Mouse (Mus musculus): ENCODE data around the gene Med18.

Med18 gene

GRCm38 (mm10) chr4:132477833-132478232 is 14.1 kb upstream of the Med18 start:
- DNase-seq, result no peak

GRCm38 (mm10) chr4:132475895-132476878 is 12.5 kb upstream of the Med18 start:
- DNase-seq, result no peak

GRCm38 (mm10) chr4:132474631-132475030 is 10.9 kb upstream of the Med18 start:
- DNase-seq, result no peak

GRCm38 (mm10) chr4:132473411-132473810 is 9.7 kb upstream of the Med18 start:
- DNase-seq, result no peak

GRCm38 (mm10) chr4:132469873-132470272 is 6.2 kb upstream of the Med18 start:
- no peak for DNase-seq

GRCm38 (mm10) chr4:132464255-132464613 is 513 bp upstream of the Med18 start:
- DNase-seq, result no peak

- no peak for DNase-seq
Measured at GRCm38 (mm10) chr4:132462836-132463235, 885 bp downstream of the Med18 start.

GRCm38 (mm10) chr4:132460225-132460624 is 3.5 kb downstream of the Med18 start:
- DNase-seq, result no peak

GRCm38 (mm10) chr4:132455561-132455960 is 8.2 kb downstream of the Med18 start:
- no peak for DNase-seq

- DNase-seq, result no peak
Measured at GRCm38 (mm10) chr4:132455146-132455545, 8.6 kb downstream of the Med18 start.

- DNase-seq, result no peak
Measured at GRCm38 (mm10) chr4:132454216-132454615, 9.5 kb downstream of the Med18 start.

GRCm38 (mm10) chr4:132449778-132450177 is 13.9 kb downstream of the Med18 start:
- DNase-seq, result no peak

GRCm38 (mm10) chr4:132446105-132446504 is 17.6 kb downstream of the Med18 start:
- DNase-seq, result no peak

- no peak for DNase-seq
Measured at GRCm38 (mm10) chr4:132444516-132444915, 19.2 kb downstream of the Med18 start.

GRCm38 (mm10) chr4:132437857-132438256 is 25.9 kb downstream of the Med18 start:
- no peak for DNase-seq

GRCm38 (mm10) chr4:132432717-132433372 is 30.9 kb downstream of the Med18 start:
- DNase-seq, result no peak

GRCm38 (mm10) chr4:132428022-132428542 is 35.6 kb downstream of the Med18 start:
- no peak for DNase-seq

GRCm38 (mm10) chr4:132427493-132427892 is 36.2 kb downstream of the Med18 start:
- DNase-seq, result no peak

GRCm38 (mm10) chr4:132426021-132426420 is 37.7 kb downstream of the Med18 start:
- no peak for DNase-seq

GRCm38 (mm10) chr4:132424765-132425164 is 39.0 kb downstream of the Med18 start:
- DNase-seq, result no peak

GRCm38 (mm10) chr4:132421923-132422782 is 41.6 kb downstream of the Med18 start, which contains the start of gene Phactr4:
Gene Phactr4, minus strand, starts transcription at chr4:132422489.
- peak; percentile 83 for DNase-seq

- no peak for DNase-seq
Measured at GRCm38 (mm10) chr4:132421556-132421922, 42.2 kb downstream of the Med18 start.

GRCm38 (mm10) chr4:132420471-132420870 is 43.2 kb downstream of the Med18 start:
- DNase-seq, result no peak
